ENCODE assay signal across 9 mouse cellular contexts in the genomic region with DNA sequence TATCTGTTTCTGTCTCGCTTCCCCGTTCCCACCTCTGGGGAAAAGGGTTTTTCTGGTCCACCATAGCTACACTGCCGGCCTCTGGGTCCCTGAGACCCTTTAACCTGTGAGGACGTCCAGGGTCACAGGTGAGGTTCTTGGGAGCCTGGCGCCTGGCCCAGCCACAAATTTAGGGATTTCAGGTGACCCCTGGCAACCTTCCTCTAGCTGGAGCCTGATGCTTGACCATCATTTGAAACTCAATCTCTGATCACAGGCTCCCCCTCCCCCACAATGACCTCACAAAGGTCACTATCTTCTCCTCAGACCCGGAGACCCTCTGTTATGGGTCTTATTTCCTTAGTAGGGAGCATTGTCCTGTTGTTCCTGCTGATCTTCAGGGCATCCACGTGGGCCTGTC. TPM values are rescaled to one million over a fixed set of nuclear protein-coding genes. Genes with fewer than 3 reads are reported as not detected.
DNase-seq lines count a peak whose midpoint lies in the region; ATAC-seq and TF ChIP-seq lines count a peak whose summit lies in the region.
"Had no signal": no experiment of that assay in that cellular context is flagged by ENCODE, and none has a peak within 500 bp of the region (broad histone marks: within the 10 kb centered on the region; RNA-seq: fewer than 3 reads in every experiment).

No protein-coding gene starts in this region.

- ATAC-seq in cerebellum, adult (ENCODE audit: insufficient number of reproducible peaks, low FRiP score, low TSS enrichment) = no peak
- ATAC-seq in lung, embryonic 14.5 days (ENCODE audit: insufficient read depth) = no peak
- ATAC-seq in intestine, embryonic 15.5 days = no peak
- ATAC-seq in stomach, embryonic 14.5 days (ENCODE audit: insufficient number of reproducible peaks, insufficient read depth, low FRiP score, low read depth) = no peak

- no peak overlapping the region for H3K27ac ChIP-seq in lung, embryonic 14.5 days (ENCODE audit: low read depth)
- H3K27ac ChIP-seq in intestine, embryonic 15.5 days = no peak overlapping the region
- no peak overlapping the region for H3K27ac ChIP-seq in stomach, embryonic 14.5 days (ENCODE audit: low read length)

- DNase-seq in cerebellum, adult 11-12 months = peak; percentile 59
- no peak for DNase-seq in lung, embryonic 14.5 days
- no peak for DNase-seq in lung, postnatal 36 days
- DNase-seq in ovary, postnatal 36 days (ENCODE audit: low spot score) = no peak
- no peak for DNase-seq in layer of hippocampus, adult 8-10 months (ENCODE audit: low spot score in 2 of 2)
- DNase-seq: thymus, postnatal 4 days had no signal

- no peaks in the 10 kb centered on the region for H3K9me3 ChIP-seq in lung, embryonic 14.5 days (ENCODE audit: low read depth, low read length)
- no peaks in the 10 kb centered on the region for H3K9me3 ChIP-seq in intestine, embryonic 15.5 days
- no peaks in the 10 kb centered on the region for H3K9me3 ChIP-seq in stomach, embryonic 14.5 days (ENCODE audit: control insufficient read depth, low read depth, low read length)

- peak overlapping the region; percentile 86; the same call in 1 of the 2 replicates for H3K9ac ChIP-seq in lung, embryonic 14.5 days
- H3K9ac ChIP-seq in intestine, embryonic 15.5 days = 0 out of 2 replicates have a peak overlapping the region, but pooled peaks have one; percentile 74
- H3K9ac ChIP-seq in stomach, embryonic 14.5 days (replicated peaks; ENCODE audit: low read depth, low read length) = 0 out of 2 replicates have a peak overlapping the region, but pooled peaks have one; percentile 83

- H3K27me3 ChIP-seq in lung, embryonic 14.5 days (ENCODE audit: insufficient read depth, low read length) = no peaks in the 10 kb centered on the region
- H3K27me3 ChIP-seq in intestine, embryonic 15.5 days (replicated peaks) = no peaks in the 10 kb centered on the region
- H3K27me3 ChIP-seq in stomach, embryonic 14.5 days (ENCODE audit: control insufficient read depth, insufficient read depth, low read length) = no peaks in the 10 kb centered on the region

- peaks cover 49% of the 10 kb centered on the region for H3K36me3 ChIP-seq in lung, embryonic 14.5 days (ENCODE audit: insufficient read depth)
- H3K36me3 ChIP-seq in intestine, embryonic 15.5 days = peaks cover 4% of the 10 kb centered on the region; the same call in 1 of the 2 replicates
- H3K36me3 ChIP-seq in stomach, embryonic 14.5 days (ENCODE audit: control insufficient read depth, insufficient read depth, low read length) = peaks cover 30% of the 10 kb centered on the region

- WGBS in lung, embryonic 14.5 days = 67% methylated on average over 7 of the region's 7 CpGs
- WGBS in intestine, embryonic 15.5 days = 68% methylated on average over 7 of the region's 7 CpGs
- 57% methylated on average over 7 of the region's 7 CpGs for WGBS in stomach, embryonic 14.5 days

- H3K4me2 ChIP-seq in lung, embryonic 14.5 days = peak overlapping the region; percentile 82
- H3K4me2 ChIP-seq in intestine, embryonic 15.5 days (replicated peaks) = peak overlapping the region; percentile 81
- H3K4me2 ChIP-seq in stomach, embryonic 14.5 days (replicated peaks; ENCODE audit: low read depth, low read length) = peak overlapping the region; percentile 73

- no peak for TF ChIP-seq CTCF in lung, embryonic 14.5 days (IDR thresholded peaks at IDR 0.05; ENCODE audit: low read depth)

- peak overlapping the region; percentile 80; the same call in 1 of the 2 replicates for H3K4me3 ChIP-seq in lung, embryonic 14.5 days (ENCODE audit: low read depth, low read length)
- H3K4me3 ChIP-seq in intestine, embryonic 15.5 days (replicated peaks) = peak overlapping the region; percentile 72; the same call in 1 of the 2 replicates
- peak overlapping the region; percentile 84 for H3K4me3 ChIP-seq in stomach, embryonic 14.5 days (ENCODE audit: low read depth, low read length)

- peaks cover 35% of the 10 kb centered on the region for H3K4me1 ChIP-seq in lung, embryonic 14.5 days (ENCODE audit: insufficient read depth)
- H3K4me1 ChIP-seq in intestine, embryonic 15.5 days (replicated peaks) = peaks cover 20% of the 10 kb centered on the region
- H3K4me1 ChIP-seq in stomach, embryonic 14.5 days (ENCODE audit: control insufficient read depth, insufficient read depth, low read length) = peaks cover 43% of the 10 kb centered on the region

RNA-seq across cellular contexts. Expression of a gene that starts 3.8 kb away (rescaled TPM):
- 33.2 and 38.9 TPM in 2 replicates for polyA plus RNA-seq in lung, embryonic 14.5 days (2014; fragmentation: Nextera tagmentation; extraction: Ambion mirVana)
- 18.7 and 23.7 TPM in 2 replicates for polyA plus RNA-seq in intestine, embryonic 15.5 days (2015; fragmentation: Nextera tagmentation; extraction: Ambion mirVana)
- 40.9 and 42.9 TPM in 2 replicates for polyA plus RNA-seq in stomach, embryonic 14.5 days (2014; fragmentation: Nextera tagmentation; extraction: Ambion mirVana)
- 100 to 1,000 TPM in 3 of 4 experiments, 10 to 100 TPM in 1; 88.5 to 132 (median 119) TPM for total RNA-seq in layer of hippocampus, adult 8-10 months (2022)

RNA-seq across cellular contexts. Expression of a gene that starts 24.3 kb away (rescaled TPM):
- polyA plus RNA-seq in lung, embryonic 14.5 days (2014; fragmentation: Nextera tagmentation; extraction: Ambion mirVana) = 2.1 and 2.2 TPM in 2 replicates
- 0.57 and 0.83 TPM in 2 replicates for polyA plus RNA-seq in intestine, embryonic 15.5 days (2015; fragmentation: Nextera tagmentation; extraction: Ambion mirVana)
- 3.1 and 4.0 TPM in 2 replicates for polyA plus RNA-seq in stomach, embryonic 14.5 days (2014; fragmentation: Nextera tagmentation; extraction: Ambion mirVana)
- total RNA-seq in layer of hippocampus, adult 8-10 months (2022) = under 1 TPM; 0.57 to 0.73 (median 0.60) TPM

RNA-seq across cellular contexts. Expression of a gene that starts 53.0 kb away (rescaled TPM):
- 0.13 and 0.46 TPM in 2 replicates for polyA plus RNA-seq in lung, embryonic 14.5 days (2014; fragmentation: Nextera tagmentation; extraction: Ambion mirVana)
- polyA plus RNA-seq in intestine, embryonic 15.5 days (2015; fragmentation: Nextera tagmentation; extraction: Ambion mirVana) = 0.28 and 0.40 TPM in 2 replicates
- polyA plus RNA-seq in stomach, embryonic 14.5 days (2014; fragmentation: Nextera tagmentation; extraction: Ambion mirVana) = 0.30 and 0.32 TPM in 2 replicates
- not detected for total RNA-seq in layer of hippocampus, adult 8-10 months (2022)

RNA-seq across cellular contexts. Expression of a gene that starts 56.9 kb away (rescaled TPM):
- polyA plus RNA-seq in lung, embryonic 14.5 days (2014; fragmentation: Nextera tagmentation; extraction: Ambion mirVana) = 0.17 and 1.1 TPM in 2 replicates
- polyA plus RNA-seq in intestine, embryonic 15.5 days (2015; fragmentation: Nextera tagmentation; extraction: Ambion mirVana) = 0.33 and 0.53 TPM in 2 replicates
- polyA plus RNA-seq in stomach, embryonic 14.5 days (2014; fragmentation: Nextera tagmentation; extraction: Ambion mirVana) = 0.55 TPM in 1 of 2 replicates, not detected in the other
- total RNA-seq in layer of hippocampus, adult 8-10 months (2022) = not detected

RNA-seq across cellular contexts. Expression of a gene that starts 56.9 kb away (rescaled TPM):
- not detected in 2 replicates for polyA plus RNA-seq in lung, embryonic 14.5 days (2014; fragmentation: Nextera tagmentation; extraction: Ambion mirVana)
- not detected in 2 replicates for polyA plus RNA-seq in intestine, embryonic 15.5 days (2015; fragmentation: Nextera tagmentation; extraction: Ambion mirVana)
- not detected in 2 replicates for polyA plus RNA-seq in stomach, embryonic 14.5 days (2014; fragmentation: Nextera tagmentation; extraction: Ambion mirVana)
- not detected for total RNA-seq in layer of hippocampus, adult 8-10 months (2022)
